Mouse (Mus musculus): ENCODE results near the gene Olfr160.
A peak's percentile ranks its signal among the peaks of the same experiment; 100 is the strongest.

The Olfr160 gene

DNA sequence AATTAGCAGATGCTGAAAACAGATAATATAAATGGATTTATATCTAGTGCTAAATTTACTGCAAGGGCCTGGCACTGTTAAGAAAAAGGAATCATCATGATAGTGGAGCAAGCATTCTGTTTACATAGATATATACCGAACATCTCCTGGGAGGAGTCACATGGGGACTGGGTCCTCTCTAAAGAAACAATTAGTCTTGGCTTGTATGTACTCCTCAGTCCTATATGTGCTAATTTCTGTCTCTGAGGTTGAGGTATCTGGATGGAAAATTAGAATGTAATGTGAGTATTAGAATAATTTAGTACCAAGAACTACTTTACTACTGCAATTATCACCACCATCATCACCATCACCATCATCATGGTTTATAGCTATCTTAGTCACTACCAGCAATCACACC, at the start of gene Olfr160:
TSS of gene Olfr160 (minus strand) at position 101 of the 400 bp plus-strand sequence.
- no peak for DNase-seq (ENCODE audit: low spot score)

DNA sequence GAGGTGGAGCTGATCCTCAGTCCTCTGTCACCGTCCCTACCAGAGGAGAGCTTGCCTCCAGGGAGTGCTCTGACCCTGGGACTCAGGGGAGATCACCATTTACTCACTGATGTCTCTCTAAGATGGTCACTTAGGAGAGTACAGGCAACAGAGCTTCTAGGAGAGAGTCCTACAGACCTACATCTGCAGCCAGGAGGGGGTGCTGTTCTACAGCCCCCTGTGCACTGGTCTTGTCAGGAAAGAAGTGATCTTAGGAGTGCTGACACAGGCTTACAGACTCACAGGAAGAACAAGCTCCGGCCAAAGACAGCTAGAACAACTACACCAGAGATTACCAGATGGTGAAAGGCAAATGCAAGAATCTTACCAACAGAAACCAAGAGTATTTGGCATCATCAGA, 46.5 kb upstream of the Olfr160 start:
- peak; percentile 49 for DNase-seq (ENCODE audit: low spot score)

DNA sequence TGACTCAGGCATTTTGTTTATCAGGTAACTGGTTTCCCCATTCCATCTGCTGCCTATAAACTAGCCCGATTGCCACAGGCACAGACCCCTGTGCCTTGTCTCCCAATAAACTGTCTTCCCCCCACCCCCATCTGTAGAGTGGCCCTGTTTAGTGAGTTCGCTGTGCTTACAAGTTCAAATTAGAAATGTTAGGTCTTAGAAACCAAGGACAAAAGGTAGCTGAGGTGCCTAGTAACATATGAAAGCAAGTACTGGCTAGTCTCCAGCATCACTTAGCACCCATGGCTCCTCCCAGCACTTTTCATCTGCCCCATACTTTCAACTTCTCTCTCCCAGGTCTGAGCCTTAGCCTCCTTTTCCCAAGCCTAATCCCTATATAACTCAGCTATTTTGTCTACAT, 45.7 kb upstream of the Olfr160 start:
- DNase-seq (ENCODE audit: low spot score) = no peak

DNA sequence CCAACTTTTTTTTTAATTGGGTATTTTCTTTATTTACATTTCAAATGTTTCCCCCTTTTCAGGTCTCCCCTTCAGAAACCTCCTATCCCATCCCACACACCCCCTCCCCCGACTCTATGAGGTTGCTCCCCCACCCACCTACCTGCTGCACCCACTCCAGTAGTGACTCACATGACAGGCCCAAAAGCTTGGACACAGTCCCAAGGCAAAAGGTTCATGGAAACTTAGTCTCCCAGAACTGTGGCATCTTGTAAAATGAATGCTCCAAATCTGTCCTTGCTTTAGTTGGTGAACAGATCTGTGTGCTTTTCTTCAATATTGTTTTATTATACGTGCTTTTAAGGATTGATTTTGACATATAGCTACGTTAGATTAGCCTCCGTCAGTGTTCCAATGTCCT, 36.0 kb upstream of the Olfr160 start:
- no peak for DNase-seq (ENCODE audit: low spot score)

DNA sequence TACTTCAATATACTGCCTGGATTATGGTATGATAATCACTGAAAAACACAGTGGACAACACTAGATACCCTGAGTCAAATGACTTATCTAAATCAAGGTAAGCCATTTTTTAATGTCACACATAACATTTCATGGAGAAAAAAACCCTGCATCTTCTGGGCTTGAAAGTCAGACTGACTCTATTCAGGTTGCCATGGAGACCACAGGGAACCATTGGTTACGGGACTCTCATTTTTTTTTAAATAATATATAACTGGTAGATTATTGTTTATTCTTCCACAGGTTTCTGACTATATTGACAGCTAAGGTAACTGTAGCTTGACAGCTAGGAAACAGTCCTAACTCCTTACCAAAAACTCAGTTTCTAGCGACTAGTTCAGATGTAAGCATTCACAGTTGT, 35.4 kb upstream of the Olfr160 start:
- no peak for DNase-seq (ENCODE audit: low spot score)

DNA sequence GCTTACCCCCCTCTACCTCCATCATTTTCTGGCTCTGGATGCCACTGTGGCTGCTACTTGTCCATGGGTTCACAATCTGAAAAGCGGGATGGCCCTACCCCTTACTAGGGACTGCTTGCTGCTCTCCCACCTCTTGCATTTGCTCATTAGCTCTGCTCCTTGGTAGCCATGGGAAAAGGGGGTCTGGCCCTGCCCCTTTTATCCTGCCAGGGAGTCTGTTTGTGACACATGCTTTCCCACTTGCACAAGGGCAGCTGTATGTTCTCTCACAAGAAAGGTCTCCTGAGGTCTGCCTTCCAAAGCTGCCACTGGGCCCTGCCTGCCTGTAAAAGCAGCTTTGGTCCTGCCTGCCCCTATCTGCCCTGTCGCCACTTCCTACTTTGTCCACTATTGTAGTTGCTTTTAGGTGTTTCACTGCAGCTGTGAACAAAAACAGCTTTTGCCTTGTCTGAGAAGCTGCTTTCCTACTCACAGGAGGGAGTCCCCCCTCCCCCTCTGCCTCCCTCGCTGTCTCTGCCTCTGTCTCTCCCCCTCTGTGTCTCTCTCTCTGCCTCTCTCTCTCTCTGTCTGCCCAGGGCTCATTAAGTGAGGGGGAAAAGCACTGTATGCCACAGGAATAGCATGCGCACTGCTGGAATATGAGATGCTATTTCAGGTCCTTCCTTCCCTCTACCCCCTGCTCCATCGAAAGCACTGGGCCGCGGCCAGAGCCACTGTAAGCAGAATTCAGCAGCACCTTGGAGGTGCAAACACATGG, 34.4 kb upstream of the Olfr160 start:
- no peak for DNase-seq (ENCODE audit: low spot score)

DNA sequence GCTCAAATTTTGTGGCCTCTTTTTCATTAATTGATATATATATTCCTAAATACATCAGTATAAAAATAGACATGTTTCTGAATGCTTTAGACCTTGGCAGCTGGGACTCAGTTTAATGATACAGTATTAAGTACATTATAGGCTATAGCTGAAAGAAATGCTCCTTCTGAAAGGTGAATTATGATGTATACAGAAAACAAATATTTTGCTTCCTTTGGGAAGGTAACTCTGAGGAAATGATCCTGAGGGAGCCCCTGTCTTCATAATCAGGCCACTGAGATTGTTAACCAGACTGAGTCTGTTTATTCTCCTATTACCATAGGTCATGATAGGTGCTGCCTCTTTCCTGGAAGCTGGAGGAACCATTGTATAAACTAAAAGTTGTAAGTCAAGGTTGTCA, 28.8 kb upstream of the Olfr160 start, which contains the start of gene Olfr874:
TSS of gene Olfr874 (plus strand) at position 301 of the 400 bp plus-strand sequence.
- DNase-seq (ENCODE audit: low spot score) = no peak

DNA sequence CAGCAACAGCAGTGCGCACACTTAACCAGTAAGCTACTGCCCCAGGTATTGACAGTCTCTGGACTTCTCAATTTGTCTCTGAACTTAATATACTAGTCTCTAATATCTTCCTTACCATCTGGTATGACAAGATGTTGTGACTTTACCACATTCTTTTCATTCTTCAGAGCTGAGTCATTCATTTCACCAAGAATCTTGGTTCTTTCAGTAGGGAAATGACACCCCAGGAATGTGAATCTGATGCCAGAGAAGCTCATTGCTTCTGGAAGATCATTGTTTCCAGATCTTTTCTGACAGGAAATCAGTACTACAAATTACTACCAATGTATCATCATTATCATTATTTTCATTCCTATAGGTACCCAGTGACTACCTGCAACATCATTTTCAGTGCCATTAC, 18.3 kb upstream of the Olfr160 start:
- no peak for DNase-seq (ENCODE audit: low spot score)

DNA sequence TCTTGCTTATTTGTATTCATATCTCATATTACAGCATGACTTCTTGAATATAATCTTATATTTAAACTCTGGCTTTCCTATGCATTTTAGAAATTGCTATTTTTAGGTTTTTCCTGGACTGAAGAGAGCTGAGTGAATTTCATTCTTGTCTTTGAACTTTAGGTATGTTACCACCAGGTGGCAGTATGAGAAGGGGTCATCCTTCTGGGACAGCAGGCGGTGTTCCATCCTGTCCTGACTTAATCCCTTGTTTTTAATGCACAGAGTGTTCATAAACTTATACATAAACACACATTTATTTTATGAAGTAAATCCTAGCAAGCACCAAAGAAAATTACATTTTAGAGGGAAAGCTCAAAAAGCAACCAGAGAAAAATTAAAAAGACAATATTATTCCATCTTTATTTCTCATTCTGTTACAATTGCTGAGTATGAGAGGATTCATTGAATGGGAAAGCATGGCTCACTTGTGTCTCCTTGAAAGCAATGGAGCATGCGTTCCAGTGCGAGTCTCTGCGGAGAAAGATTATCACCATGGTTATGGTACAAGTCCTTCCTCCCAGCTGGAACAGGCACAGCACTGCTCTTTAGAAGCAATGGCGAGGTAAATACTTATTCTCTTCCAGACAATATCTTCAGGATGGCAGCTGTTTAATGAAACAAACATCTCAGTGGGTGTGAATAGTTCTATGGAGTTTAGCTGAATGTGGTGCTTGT, 25.9 kb downstream of the Olfr160 start:
- DNase-seq (ENCODE audit: low spot score) = no peak

DNA sequence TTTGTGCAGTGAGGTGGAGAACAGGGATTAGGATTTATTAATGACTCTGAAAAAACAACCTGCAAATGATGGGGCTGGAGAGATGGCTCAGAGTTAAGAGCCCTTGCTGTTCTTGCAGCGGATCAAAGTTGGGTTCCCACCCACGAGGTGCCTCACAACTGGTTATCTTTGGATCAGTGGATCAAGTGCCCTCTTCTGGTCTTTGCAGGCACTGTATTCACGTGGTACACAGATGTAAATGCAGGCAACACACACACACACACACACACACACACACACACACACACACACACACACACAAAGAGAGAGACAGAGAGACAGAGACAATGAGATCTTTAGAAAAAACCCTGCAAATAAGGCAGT, 28.1 kb downstream of the Olfr160 start:
- no peak for DNase-seq (ENCODE audit: low spot score)

DNA sequence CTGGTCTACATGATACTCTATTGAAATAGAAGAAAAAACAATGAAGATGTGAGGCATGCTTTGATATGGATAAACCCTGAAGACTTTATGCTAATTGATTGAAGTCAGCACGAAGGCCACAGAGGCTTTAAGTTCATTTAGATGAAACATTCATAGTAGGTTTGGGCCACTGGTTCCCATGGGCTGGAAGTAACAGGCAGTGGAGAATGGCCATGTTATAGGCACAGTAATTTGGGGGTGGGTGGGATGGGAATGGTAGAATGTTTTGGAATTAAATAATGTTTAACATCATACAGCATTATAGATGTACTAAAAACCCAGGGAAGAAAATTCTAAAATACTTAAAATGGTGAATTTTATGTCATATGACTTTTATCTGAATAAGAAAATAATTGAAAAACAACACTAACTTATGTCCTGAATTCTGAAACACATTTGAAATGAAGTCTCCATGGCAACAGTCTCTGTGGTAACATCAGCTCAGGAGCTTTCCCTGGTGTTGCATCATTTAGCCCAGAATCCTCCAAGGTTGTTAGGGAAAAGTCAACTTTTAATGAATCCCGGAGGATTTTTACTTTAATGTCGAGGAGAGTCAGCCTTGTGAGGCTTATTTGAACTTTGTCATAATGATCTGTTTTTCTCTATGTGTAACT, 28.6 kb downstream of the Olfr160 start:
- DNase-seq (ENCODE audit: low spot score) = no peak

DNA sequence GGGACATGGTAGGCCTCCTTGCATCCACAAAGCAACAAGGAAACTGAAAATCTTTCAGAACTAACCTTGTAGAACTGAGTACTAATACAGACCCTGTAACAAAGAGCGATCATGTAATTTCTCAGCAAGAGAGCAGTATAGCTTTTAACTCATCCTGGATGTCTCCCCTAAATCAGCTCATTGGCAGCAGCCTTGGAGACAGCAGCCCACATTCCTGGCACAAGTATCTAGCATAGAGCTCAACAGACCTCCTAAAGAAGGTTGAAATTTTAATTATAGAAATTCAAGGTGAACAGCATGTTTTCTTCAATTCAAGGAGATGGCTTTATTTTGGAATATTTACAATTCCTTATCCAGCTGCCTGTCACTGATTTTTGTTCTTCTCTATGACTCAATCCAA, 34.9 kb downstream of the Olfr160 start:
- no peak for DNase-seq (ENCODE audit: low spot score)

DNA sequence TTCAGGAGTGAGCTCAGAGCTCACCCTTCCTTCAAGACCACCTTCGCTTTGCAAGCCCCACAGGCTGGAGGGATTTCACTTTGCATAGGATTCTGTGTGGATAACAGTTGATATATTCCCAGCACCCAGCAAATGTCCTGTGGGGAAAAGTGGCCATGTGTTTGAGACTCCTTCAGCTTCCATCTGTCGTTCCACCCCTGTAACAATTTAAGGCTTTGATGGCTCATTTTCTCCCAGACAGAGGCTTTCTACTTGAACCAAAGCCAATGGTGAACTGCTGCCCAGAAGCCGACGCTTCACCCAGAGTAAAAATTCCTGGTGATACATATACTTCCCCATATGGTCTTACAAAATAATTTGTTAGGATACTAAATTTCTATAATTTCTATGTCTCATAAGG, 40.8 kb downstream of the Olfr160 start:
- DNase-seq (ENCODE audit: low spot score) = no peak

DNA sequence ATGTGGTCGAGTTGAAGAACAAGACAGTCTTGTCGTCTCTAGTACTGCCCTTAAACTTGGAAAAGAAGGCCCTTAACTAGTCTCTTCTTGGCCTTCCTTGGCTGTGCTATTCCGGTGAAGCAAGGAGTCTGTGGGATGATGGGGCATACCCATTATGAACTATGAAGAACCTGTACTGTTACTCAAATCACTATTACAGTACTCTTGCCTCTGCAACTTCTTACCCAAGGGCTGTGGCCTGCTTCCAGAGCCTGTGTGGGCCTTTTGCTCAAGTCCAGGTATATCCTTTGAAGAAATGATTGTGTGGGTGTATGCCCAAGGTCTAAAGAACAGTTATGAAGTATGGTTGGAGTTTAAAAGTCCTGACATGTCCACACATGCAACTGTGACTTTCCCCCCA, 45.8 kb downstream of the Olfr160 start:
- no peak for DNase-seq (ENCODE audit: low spot score)

DNA sequence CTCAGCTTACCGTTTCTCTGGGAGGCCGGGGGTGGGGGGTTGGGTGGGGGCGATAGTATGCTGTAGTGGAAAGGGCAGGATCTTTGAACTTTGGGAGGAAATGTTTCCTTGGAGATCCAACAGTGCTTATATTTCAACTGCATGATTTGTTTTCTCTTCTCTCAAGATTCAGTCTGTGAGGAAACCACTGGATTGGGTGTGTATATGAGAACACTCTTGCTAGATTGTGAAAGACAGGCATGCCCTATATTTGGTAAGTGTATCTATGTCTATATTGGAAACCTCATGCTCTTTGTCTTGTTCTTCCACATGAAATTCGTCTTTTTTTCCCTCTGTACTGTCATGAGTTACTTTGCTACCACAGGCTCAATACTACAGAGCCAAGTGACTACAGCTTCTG, 46.4 kb downstream of the Olfr160 start:
- DNase-seq (ENCODE audit: low spot score) = no peak

DNA sequence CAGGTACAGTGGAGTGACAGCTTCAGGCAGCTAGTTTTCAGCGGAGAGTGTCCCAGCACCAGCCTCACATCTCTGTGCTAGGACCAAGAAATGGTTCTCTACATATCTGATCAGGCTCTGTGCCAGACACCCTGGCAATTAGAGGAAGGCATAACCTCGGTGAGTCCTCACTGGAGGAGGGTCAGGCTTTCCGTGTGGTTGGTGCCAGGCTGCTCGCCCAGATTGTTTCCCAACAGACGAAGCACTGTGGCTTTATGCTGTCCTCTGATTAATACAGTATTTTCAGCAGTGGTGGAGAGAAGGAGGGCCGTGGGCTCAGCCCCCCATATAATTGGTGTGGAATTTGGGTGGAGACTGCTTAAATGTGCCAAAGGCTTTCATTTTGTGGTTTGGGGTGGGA, 46.9 kb downstream of the Olfr160 start, which contains the start of gene Panx3:
TSS of gene Panx3 (minus strand) at position 121 of the 400 bp plus-strand sequence.
- no peak for DNase-seq (ENCODE audit: low spot score)

DNA sequence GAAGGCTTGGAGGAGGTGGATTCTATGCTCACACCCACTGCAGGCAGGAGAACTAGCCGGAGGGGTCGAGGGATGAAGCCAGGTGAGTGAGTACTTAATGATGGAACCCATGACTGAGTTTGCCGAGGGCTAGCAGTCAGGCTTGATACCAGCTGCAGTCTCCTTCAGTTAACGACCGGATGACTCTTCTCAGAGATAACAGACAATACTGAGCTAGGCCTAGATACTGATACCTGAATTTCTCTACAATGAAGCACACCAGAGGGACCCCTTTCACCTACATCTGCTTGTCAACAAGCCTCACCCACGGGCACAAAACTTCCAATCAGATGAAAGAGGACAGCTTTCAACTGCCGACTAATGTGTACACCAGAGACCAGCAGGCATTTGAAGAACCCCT, 50.0 kb downstream of the Olfr160 start:
- DNase-seq (ENCODE audit: low spot score) = no peak

DNA sequence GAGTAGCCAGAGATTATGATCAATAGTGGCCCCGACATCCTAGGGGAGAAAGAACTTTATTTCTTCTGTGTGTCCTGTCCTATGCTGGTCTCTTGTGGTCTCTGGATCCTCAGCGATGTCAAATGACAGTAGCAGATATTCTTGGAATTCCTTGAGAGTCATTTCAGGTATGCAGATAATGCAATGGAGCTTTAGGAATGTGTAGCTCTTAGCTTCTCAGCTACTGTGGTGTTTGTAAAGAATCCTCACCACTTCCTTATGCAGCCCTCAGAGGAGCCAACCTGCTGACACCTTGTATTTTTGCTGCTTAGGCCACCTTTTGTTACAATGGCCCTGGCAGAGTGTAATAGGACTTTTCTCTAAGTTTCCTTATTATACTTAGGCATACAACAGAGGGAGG, 51.4 kb downstream of the Olfr160 start:
- no peak for DNase-seq (ENCODE audit: low spot score)

DNA sequence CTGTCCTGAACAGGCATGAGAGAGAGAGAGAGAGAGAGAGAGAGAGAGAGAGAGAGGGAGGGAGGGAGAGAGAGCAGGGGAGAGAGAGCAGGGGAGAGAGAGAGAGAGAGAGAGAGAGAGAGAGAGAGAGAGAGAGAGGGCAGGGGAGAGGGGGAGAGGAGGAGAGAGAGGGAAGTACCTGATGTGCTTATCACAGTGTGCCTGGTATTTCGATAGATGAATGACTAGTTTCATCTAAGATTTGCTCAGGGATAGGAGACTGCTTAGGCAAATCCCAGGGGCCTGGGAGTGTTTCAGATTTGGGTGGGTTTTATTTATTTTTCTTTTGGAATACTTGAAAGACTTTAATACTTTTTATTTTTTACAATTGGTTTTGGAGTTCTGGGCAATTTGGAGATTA, 52.8 kb downstream of the Olfr160 start:
- DNase-seq (ENCODE audit: low spot score) = no peak

DNA sequence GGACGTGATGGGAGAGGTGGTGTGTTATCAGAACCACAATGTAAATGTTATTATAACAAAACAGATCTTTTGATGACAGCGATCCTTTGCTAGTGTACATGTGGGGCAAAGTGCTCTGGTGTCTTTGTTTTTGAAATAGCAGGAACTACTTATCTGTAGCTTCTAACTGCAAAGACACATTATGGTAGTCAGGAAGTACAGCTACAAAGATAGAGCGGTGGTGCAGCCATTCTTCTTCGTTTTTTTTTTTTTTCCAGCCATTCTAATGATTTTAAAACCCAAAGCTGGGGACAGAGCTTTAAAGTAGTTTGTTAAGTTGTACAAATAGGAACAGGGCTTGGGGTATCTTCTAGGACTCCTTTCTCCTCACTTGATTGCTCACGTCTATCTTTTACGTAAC, 56.6 kb downstream of the Olfr160 start:
- no peak for DNase-seq (ENCODE audit: low spot score)

Measured in testis, postnatal 10 days (tissue).